Mouse (Mus musculus) thymus, adult 2 months (tissue): ENCODE results near the gene Tnk2. TPM values are rescaled to one million over a fixed set of nuclear protein-coding genes. Genes with fewer than 3 reads are reported as not detected.

ENCODE experiments used
- DNase-seq: peaks from one replicate; pipeline ENCODE4 v3.0.0; 2021
- H3K27ac ChIP-seq: fragments of 200-500 bp; 2 replicates; pipeline ENCODE4 v1.5.1; 2012; ENCODE audit warnings: low read length, control low read depth; ENCODE audit not compliant: control insufficient read depth, insufficient read depth
- H3K27me3 ChIP-seq: fragments of 200-500 bp; 2 replicates; pipeline ENCODE4 v1.6.1; 2012; ENCODE audit warnings: mild to moderate bottlenecking, low read length, moderate library complexity, mixed read lengths; ENCODE audit not compliant: control insufficient read depth, insufficient read depth
- H3K36me3 ChIP-seq: fragments of 200-500 bp; 2 replicates; pipeline ENCODE4 v1.6.1; 2012; ENCODE audit warnings: mild to moderate bottlenecking, low read length, moderate library complexity; ENCODE audit not compliant: control insufficient read depth, insufficient read depth
- H3K4me1 ChIP-seq: fragments of 200-500 bp; replicated peaks from 2 replicates; pipeline ENCODE4 v1.6.1; 2012; ENCODE audit warnings: low read length; ENCODE audit not compliant: control insufficient read depth, insufficient read depth
- H3K4me3 ChIP-seq: fragments of 200-500 bp; 2 replicates; pipeline ENCODE4 v1.5.1; 2012; ENCODE audit warnings: mild to moderate bottlenecking, low read length, control low read depth, moderate library complexity; ENCODE audit not compliant: control insufficient read depth, insufficient read depth
- CTCF ChIP-seq: fragments of 200-500 bp; IDR thresholded peaks from 2 replicates; pipeline ENCODE4 v1.5.1; 2012; ENCODE audit warnings: mild to moderate bottlenecking, control low read depth, low read length, moderate library complexity, borderline replicate concordance; ENCODE audit not compliant: control insufficient read depth, poor library complexity, insufficient read depth; ENCODE audit errors: extremely low read depth
- POLR2A ChIP-seq: fragments of 200-500 bp; IDR thresholded peaks from 2 replicates; pipeline ENCODE4 v1.6.1; 2012; ENCODE audit warnings: mild to moderate bottlenecking, low read length, control low read depth, moderate library complexity; ENCODE audit not compliant: control insufficient read depth, poor library complexity, insufficient read depth; ENCODE audit errors: extremely low read depth
- WGBS: fragments of 180-500 bp; shearing (Covaris S2); methylation state at CpG from one replicate; pipeline ENCODE4 v1.1.7; 2018; 5-methylcytosine and 5-hydroxymethylcytosine counted together
- polyA plus RNA-seq: library from polyadenylated mRNA; depleted of rRNA; stranded (reverse); fragments of >200 nt; gene quantifications from 2 replicates; pipeline ENCODE4 v1.2.3, GENCODE M21; 2012

Tnk2 gene
- polyA plus RNA-seq, 1 experiment, result 479 TPM

DNA sequence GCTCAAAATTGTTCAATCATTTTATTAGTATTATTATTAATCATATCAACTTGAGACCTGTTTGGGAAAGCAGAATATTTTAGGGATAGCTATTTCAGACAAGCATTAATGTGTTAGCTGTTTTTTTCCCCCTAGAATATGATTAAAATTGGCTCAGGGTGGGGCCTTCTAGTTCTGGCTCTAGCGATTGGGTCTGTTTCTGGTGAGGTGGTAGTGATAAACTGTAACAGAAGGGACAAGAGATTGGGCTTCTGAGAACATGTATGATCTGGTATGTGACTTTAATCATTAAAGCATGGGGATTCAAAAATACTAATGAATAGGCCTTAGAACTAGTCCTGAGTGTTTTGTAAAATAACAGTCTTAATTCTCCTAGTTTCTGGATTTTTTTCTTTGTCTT is 31.6 kb upstream of the Tnk2 start:
- H3K36me3 ChIP-seq, result peaks cover 26% of the 10 kb centered on the region
- H3K4me1 ChIP-seq, result peaks cover 3% of the 10 kb centered on the region; the same call in 1 of the 2 replicates
- no peak overlapping the region for H3K4me3 ChIP-seq
- no peak for DNase-seq
- no peaks in the 10 kb centered on the region for H3K27me3 ChIP-seq
- TF ChIP-seq POLR2A (no peak), CTCF (no peak)
- WGBS, result 56% methylated on average over 1 of the region's 1 CpGs
- H3K27ac ChIP-seq, result no peak overlapping the region

DNA sequence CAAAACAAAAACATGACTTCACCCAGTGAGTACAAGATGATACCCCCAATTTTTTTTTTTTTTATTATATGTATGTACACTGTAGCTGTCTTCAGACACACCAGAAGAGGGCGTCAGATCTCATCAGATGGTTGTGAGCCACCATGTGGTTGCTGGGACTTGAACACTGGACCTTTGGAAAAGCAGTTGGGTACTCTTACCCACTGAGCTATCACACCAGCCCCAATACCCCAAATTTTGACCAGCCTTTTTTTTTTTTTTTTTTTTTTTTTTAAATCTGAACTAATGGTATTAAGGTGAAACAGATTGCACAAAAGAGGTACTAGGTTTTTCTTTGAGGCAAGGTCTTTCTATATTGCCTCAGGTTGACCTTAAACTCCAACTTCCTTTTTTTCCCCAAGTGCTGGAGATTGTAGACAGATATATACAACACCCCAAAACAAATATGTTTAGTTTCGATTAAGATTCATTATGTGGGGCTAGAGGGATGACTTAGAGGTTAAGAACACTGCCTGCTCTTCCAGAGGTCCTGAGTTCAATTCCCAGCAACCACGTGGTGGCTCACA is 30.3 kb upstream of the Tnk2 start:
- DNase-seq, result no peak
- H3K27me3 ChIP-seq, result no peaks in the 10 kb centered on the region
- no peak for TF ChIP-seq CTCF
- TF ChIP-seq POLR2A, result no peak
- H3K27ac ChIP-seq, result no peak overlapping the region
- 59% methylated on average over 3 of the region's 3 CpGs for WGBS
- no peak overlapping the region for H3K4me3 ChIP-seq
- H3K4me1 ChIP-seq, result peaks cover 3% of the 10 kb centered on the region; the same call in 1 of the 2 replicates
- H3K36me3 ChIP-seq, result peaks cover 37% of the 10 kb centered on the region

DNA sequence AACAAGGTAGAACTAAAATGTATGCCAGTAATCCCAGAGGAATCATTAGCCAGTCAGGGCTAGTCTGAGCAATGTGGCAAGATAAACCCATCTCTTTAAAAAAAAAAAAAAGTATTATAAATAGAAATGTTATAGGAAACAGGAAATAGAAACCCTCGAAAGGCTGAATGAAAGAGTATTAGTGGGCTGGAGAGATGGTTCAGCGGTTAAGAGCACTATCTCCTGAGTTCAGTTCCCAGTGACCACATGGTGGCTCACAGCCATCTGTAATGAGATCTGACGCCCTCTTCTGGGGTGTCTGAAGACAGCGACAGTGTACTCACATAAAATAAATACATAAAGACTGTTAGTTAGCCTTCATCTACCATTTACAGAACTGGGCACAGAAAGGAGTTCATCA is 29.6 kb upstream of the Tnk2 start:
- no peak overlapping the region for H3K4me3 ChIP-seq
- peaks cover 3% of the 10 kb centered on the region; the same call in 1 of the 2 replicates for H3K4me1 ChIP-seq
- H3K27ac ChIP-seq, result no peak overlapping the region
- WGBS, result 13% methylated on average over 4 of the region's 4 CpGs
- H3K27me3 ChIP-seq, result no peaks in the 10 kb centered on the region
- peaks cover 44% of the 10 kb centered on the region for H3K36me3 ChIP-seq
- DNase-seq, result no peak
- no peak for TF ChIP-seq CTCF
- TF ChIP-seq POLR2A, result no peak

DNA sequence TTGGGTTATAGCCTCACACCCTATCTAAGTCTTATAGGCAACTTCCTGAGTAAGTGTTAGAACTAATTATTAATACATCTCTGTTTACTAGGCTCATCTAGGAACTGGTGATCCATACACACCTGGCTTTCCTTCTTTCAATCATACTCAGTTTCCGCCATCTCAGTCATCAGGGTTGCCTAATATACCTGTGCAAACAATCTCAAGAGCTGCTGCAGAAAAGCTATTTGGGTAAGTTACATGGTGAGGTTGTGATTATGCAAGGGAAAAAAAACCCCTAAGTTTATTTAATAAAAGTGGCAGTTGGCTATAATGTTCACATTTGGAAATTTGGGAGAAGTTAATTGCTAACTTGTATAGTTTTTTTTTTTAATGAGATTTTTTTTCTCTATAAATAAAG is 24.7 kb upstream of the Tnk2 start:
- H3K27ac ChIP-seq, result no peak overlapping the region
- no peak overlapping the region for H3K4me3 ChIP-seq
- WGBS, result 100% methylated on average over 1 of the region's 1 CpGs
- H3K4me1 ChIP-seq, result no peaks in the 10 kb centered on the region
- H3K27me3 ChIP-seq, result no peaks in the 10 kb centered on the region
- peaks cover 90% of the 10 kb centered on the region for H3K36me3 ChIP-seq
- TF ChIP-seq CTCF (no peak), POLR2A (no peak)
- DNase-seq, result no peak

DNA sequence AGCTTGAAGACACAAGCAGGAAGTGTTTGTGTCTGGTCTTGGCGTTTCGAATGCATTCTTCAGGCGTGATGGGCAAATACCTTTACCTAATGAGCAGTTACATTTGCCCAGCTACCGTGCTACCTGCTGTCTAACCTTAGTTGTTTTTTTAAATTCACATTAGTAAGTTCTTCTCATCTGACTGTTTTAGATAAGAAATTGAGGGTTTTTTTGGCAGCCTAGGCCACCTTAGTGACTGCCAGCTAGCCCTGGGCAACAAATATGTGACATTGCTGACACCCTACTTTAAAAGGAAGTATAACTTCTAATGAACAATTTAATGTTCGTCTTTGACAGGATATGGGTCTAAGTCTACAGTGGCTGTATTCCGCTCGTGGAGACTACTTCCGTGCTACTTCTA is 15.5 kb upstream of the Tnk2 start:
- H3K36me3 ChIP-seq, result peaks cover 90% of the 10 kb centered on the region

DNA sequence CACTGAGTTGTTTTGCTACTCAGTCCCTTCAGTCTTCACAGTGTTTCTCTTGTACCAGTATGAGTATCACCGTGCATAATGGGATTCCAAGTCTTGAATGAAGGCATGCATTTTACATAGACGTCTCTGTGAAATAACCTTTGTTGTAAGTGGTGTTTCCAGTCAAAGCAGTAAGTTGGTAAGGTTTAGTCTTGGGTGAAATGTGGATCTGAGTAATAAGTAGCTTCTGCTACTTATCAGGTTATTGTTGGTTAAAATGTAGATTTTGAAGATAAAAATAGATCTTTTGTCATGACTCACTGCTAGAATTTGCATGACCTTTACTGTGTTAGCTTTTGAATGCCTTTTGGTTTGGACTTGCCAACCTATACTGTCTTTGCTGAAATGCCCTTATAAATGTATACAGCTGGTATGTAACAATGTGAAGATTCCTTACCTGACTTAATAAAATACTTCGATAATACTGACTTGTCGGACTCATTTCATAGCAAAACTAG is 11.3 kb upstream of the Tnk2 start:
- Histone ChIP-seq H3K4me1 (peaks cover 3% of the 10 kb centered on the region; the same call in 1 of the 2 replicates), H3K27me3 (no peaks in the 10 kb centered on the region), H3K4me3 (no peak overlapping the region), H3K27ac (no peak overlapping the region), H3K36me3 (peaks cover 51% of the 10 kb centered on the region)
- TF ChIP-seq CTCF (no peak), POLR2A (no peak)
- no peak for DNase-seq
- 90% methylated on average over 4 of the region's 4 CpGs for WGBS

More for the DNA sequence above, 15.5 kb upstream of the Tnk2 start:
- WGBS, result 96% methylated on average over 8 of the region's 8 CpGs
- H3K27me3 ChIP-seq, result no peaks in the 10 kb centered on the region
- H3K27ac ChIP-seq, result no peak overlapping the region
- DNase-seq, result no peak
- H3K4me1 ChIP-seq, result no peaks in the 10 kb centered on the region
- no peak for TF ChIP-seq CTCF
- no peak for TF ChIP-seq POLR2A
- H3K4me3 ChIP-seq, result no peak overlapping the region
